Mouse (Mus musculus): ENCODE results near the gene Gm49333. TPM values are rescaled to one million over a fixed set of nuclear protein-coding genes. Genes with fewer than 3 reads are reported as not detected.

Gm49333 gene
- total RNA-seq (2021) = under 1 TPM in 1 of 2 experiments, not detected in 1; 0.20 TPM

GRCm38 (mm10) chr16:20611357-20612227 is at the start of gene Gm49333, which contains the start of the genes Eef1akmt4 and Alg3:
Gene Gm49333 (plus strand): TSS chr16:20611610.
Gene Eef1akmt4 (plus strand): TSS chr16:20611593.
Gene Alg3 (minus strand): TSS chr16:20611735.
- intact Hi-C loops (cut with DNase I) = loop anchor here (5.0 kb wide), 3 partner anchors 41 to 94 kb away; partner anchors contain the start of genes Ap2m1, Dvl3 and Psmd2
- DNase-seq = peak; percentile 90

- intact Hi-C loops (cut with DNase I) = no loop called here
- no peak for DNase-seq
These were observed 46.3 kb upstream of the Gm49333 start for GRCm38 (mm10) chr16:20565075-20565474.

- no peak for DNase-seq
- intact Hi-C loops (cut with DNase I) = loop anchor here (5.0 kb wide), 1 partner anchor 53 kb away; no protein-coding TSS in a partner anchor
These were observed 22.0 kb upstream of the Gm49333 start, which contains the start of gene Vwa5b2 for GRCm38 (mm10) chr16:20589366-20589938. Gene Vwa5b2 (plus strand): TSS chr16:20589471.

- intact Hi-C loops (cut with DNase I) = loop anchor here (5.0 kb wide), 1 partner anchor 52 kb away; no protein-coding TSS in a partner anchor
- DNase-seq = peak; percentile 10 to 16
These were observed 21.3 kb upstream of the Gm49333 start for GRCm38 (mm10) chr16:20589939-20590679.

GRCm38 (mm10) chr16:20590680-20591038 is 20.8 kb upstream of the Gm49333 start:
- intact Hi-C loops (cut with DNase I) = no loop called here
- no peak for DNase-seq

GRCm38 (mm10) chr16:20591076-20591705 is 20.2 kb upstream of the Gm49333 start:
- DNase-seq = peak in 1 of 2 experiments; percentile 11
- intact Hi-C loops (cut with DNase I) = no loop called here

GRCm38 (mm10) chr16:20595060-20595673 is 16.2 kb upstream of the Gm49333 start:
- no peak for DNase-seq
- intact Hi-C loops (cut with DNase I) = no loop called here

GRCm38 (mm10) chr16:20595737-20596136 is 15.7 kb upstream of the Gm49333 start:
- intact Hi-C loops (cut with DNase I) = no loop called here
- no peak for DNase-seq

- no peak for DNase-seq
- intact Hi-C loops (cut with DNase I) = no loop called here
These were observed 14.5 kb upstream of the Gm49333 start for GRCm38 (mm10) chr16:20596687-20597441.

GRCm38 (mm10) chr16:20600511-20600910 is 10.9 kb upstream of the Gm49333 start:
- intact Hi-C loops (cut with DNase I) = no loop called here
- no peak for DNase-seq

GRCm38 (mm10) chr16:20604705-20605104 is 6.7 kb upstream of the Gm49333 start:
- intact Hi-C loops (cut with DNase I) = no loop called here

GRCm38 (mm10) chr16:20610501-20611356 is 681 bp upstream of the Gm49333 start:
- peak; percentile 87 to 88 for DNase-seq
- intact Hi-C loops (cut with DNase I) = loop anchor here (5.0 kb wide), 3 partner anchors 42 to 93 kb away; partner anchors contain the start of genes Ap2m1, Dvl3 and Psmd2

More at GRCm38 (mm10) chr16:20604705-20605104, 6.7 kb upstream of the Gm49333 start:
- no peak for DNase-seq

GRCm38 (mm10) chr16:20619541-20620398 is 8.4 kb downstream of the Gm49333 start:
- intact Hi-C loops (cut with DNase I) = loop anchor here (5.0 kb wide), 1 partner anchor 122 kb away; the partner anchor contains the start of gene Eif2b5
- peak; percentile 43 to 45 for DNase-seq

- intact Hi-C loops (cut with DNase I) = loop anchor here (5.0 kb wide), 1 partner anchor 123 kb away; the partner anchor contains the start of gene Eif2b5
These were observed 9.0 kb downstream of the Gm49333 start for GRCm38 (mm10) chr16:20620399-20620735.

GRCm38 (mm10) chr16:20620751-20621190 is 9.4 kb downstream of the Gm49333 start:
- intact Hi-C loops (cut with DNase I) = loop anchor here (5.0 kb wide), 1 partner anchor 123 kb away; the partner anchor contains the start of gene Eif2b5
- DNase-seq = peak; percentile 38 to 41

More at GRCm38 (mm10) chr16:20620399-20620735, 9.0 kb downstream of the Gm49333 start:
- DNase-seq = peak; percentile 4 to 9

- DNase-seq = peak; percentile 53 to 55
- intact Hi-C loops (cut with DNase I) = loop anchor here (5.0 kb wide), 1 partner anchor 124 kb away; the partner anchor contains the start of gene Eif2b5
These were observed 10.0 kb downstream of the Gm49333 start, which contains the start of gene Camk2n2 for GRCm38 (mm10) chr16:20621191-20621990. Gene Camk2n2 (minus strand): TSS chr16:20621287.
